Mouse (Mus musculus) small intestine, adult 2 months (tissue): Measurements from ENCODE around the gene Phyhd1.

Experiments
- CTCF ChIP-seq: fragments of 200-500 bp; IDR thresholded peaks from 2 replicates; pipeline ENCODE4 v1.5.1; 2012; ENCODE audit warnings: low read depth, mild to moderate bottlenecking, control low read depth, inconsistent platforms, low read length, moderate library complexity, mixed read lengths; ENCODE audit not compliant: insufficient replicate concordance, insufficient read length; ENCODE audit errors: extremely low read depth
- POLR2A ChIP-seq: fragments of 200-500 bp; IDR thresholded peaks from 2 replicates; pipeline ENCODE4 v1.6.1; 2012; ENCODE audit warnings: low read depth, mild to moderate bottlenecking, control low read depth, inconsistent platforms, low read length, moderate library complexity

GRCm38 (mm10) chr2:30238906-30239465, 27.0 kb upstream of the Phyhd1 start:
- TF ChIP-seq CTCF, result no peak
- no peak for TF ChIP-seq POLR2A
